Mouse (Mus musculus) MEL (cell line): ENCODE measurements around the gene Lrrc8e. TPM values are rescaled to one million over a fixed set of nuclear protein-coding genes. Genes with fewer than 3 reads are reported as not detected.

Experiments used
- DNase-seq: peaks from one replicate; pipeline ENCODE4 v3.0.0; 2011; ENCODE audit warnings: low read depth, low spot score
- H3K27ac ChIP-seq: 2 replicates; pipeline ENCODE4 v1.5.1; 2012; ENCODE audit warnings: low read depth, mild to moderate bottlenecking, control low read depth, low read length, moderate library complexity; ENCODE audit not compliant: control insufficient read depth
- H3K27me3 ChIP-seq, 2 experiments: fragments of 150-350 bp in 1 of 2; sonication (generic) in 1 of 2; 2 replicates each; pipeline ENCODE4 v1.6.1; 2012; ENCODE audit warnings: low read length in 2 of 2, mild to moderate bottlenecking in 2 of 2, improper control_type of control experiment in 1 of 2, moderate library complexity in 1 of 2; ENCODE audit not compliant: insufficient read depth in 2 of 2, control insufficient read depth in 1 of 2
- H3K36me3 ChIP-seq, 2 experiments: 2 replicates each; pipeline ENCODE4 v1.6.1; 2012 to 2014; ENCODE audit warnings: low read length in 2 of 2, improper control_type of control experiment in 1 of 2, inconsistent platforms in 1 of 2, mild to moderate bottlenecking in 1 of 2; ENCODE audit not compliant: insufficient read depth in 2 of 2, control insufficient read depth in 1 of 2
- H3K4me1 ChIP-seq, 2 experiments: fragments of 150-350 bp in 1 of 2; sonication (generic) in 1 of 2; 2 replicates each; pipeline ENCODE4 v1.6.1; 2012; ENCODE audit warnings: low read length in 2 of 2, improper control_type of control experiment in 1 of 2, mild to moderate bottlenecking in 1 of 2; ENCODE audit not compliant: insufficient read depth in 2 of 2, control insufficient read depth in 1 of 2
- H3K4me3 ChIP-seq, 2 experiments: fragments of 150-350 bp in 1 of 2; sonication (generic) in 1 of 2; 2 replicates each; pipeline ENCODE4 v1.5.1; 2012; ENCODE audit warnings: low read depth in 2 of 2, low read length in 2 of 2, mild to moderate bottlenecking in 2 of 2, moderate library complexity in 2 of 2, control low read depth in 1 of 2, improper control_type of control experiment in 1 of 2; ENCODE audit not compliant: control insufficient read depth in 1 of 2, insufficient read depth in 1 of 2
- H3K79me2 ChIP-seq: 2 replicates; pipeline ENCODE4 v1.6.1; 2012; ENCODE audit warnings: mild to moderate bottlenecking, low read length, moderate library complexity; ENCODE audit not compliant: control insufficient read depth, poor library complexity, insufficient read depth
- H3K9ac ChIP-seq: 2 replicates; pipeline ENCODE4 v1.6.1; 2012; ENCODE audit warnings: low read depth, mild to moderate bottlenecking, control low read depth, low read length, moderate library complexity; ENCODE audit not compliant: control insufficient read depth, poor library complexity, severe bottlenecking
- H3K9me3 ChIP-seq: fragments of 150-350 bp; sonication (generic); replicated peaks from 2 replicates; pipeline ENCODE4 v1.6.1; 2012; ENCODE audit warnings: mild to moderate bottlenecking, low read length, improper control_type of control experiment, moderate library complexity; ENCODE audit not compliant: insufficient read depth
- BHLHE40 ChIP-seq: IDR thresholded peaks from 2 replicates; pipeline ENCODE4 v1.6.1; 2012; ENCODE audit warnings: low read depth, mild to moderate bottlenecking, inconsistent platforms, low read length, improper control_type of control experiment, borderline replicate concordance
- CHD2 ChIP-seq: IDR thresholded peaks from 2 replicates; pipeline ENCODE4 v1.6.1; 2011; ENCODE audit warnings: low read length, improper control_type of control experiment
- CTCF ChIP-seq, 3 experiments: IDR thresholded peaks in 2 of 3; conservative IDR thresholded peaks in 1 of 3; 2 replicates each; pipeline ENCODE4 v1.5.1; 2011 to 2012; ENCODE audit warnings: low read length in 3 of 3, low read depth in 2 of 3, mild to moderate bottlenecking in 2 of 3, improper control_type of control experiment in 1 of 3, inconsistent platforms in 1 of 3, mixed read lengths in 1 of 3, moderate library complexity in 1 of 3; ENCODE audit not compliant: control insufficient read depth in 1 of 3, insufficient read depth in 1 of 3, poor library complexity in 1 of 3, severe bottlenecking in 1 of 3
- E2F4 ChIP-seq: IDR thresholded peaks from 2 replicates; pipeline ENCODE4 v1.6.1; 2011; ENCODE audit warnings: low read depth, low read length, improper control_type of control experiment, borderline replicate concordance
- ELF1 ChIP-seq: IDR thresholded peaks from 2 replicates; pipeline ENCODE4 v1.6.1; 2014; ENCODE audit warnings: low read depth, mild to moderate bottlenecking, inconsistent platforms, low read length, improper control_type of control experiment, moderate library complexity
- ETS1 ChIP-seq: IDR thresholded peaks from 2 replicates; pipeline ENCODE4 v1.6.1; 2012; ENCODE audit warnings: low read depth, mild to moderate bottlenecking, inconsistent platforms, low read length, improper control_type of control experiment, moderate library complexity
- GABPA ChIP-seq: IDR thresholded peaks from 2 replicates; pipeline ENCODE4 v1.6.1; 2012; ENCODE audit warnings: low read depth, mild to moderate bottlenecking, inconsistent platforms, low read length, improper control_type of control experiment, moderate library complexity
- HCFC1 ChIP-seq: IDR thresholded peaks from 2 replicates; pipeline ENCODE4 v1.6.1; 2012; ENCODE audit warnings: low read depth, mild to moderate bottlenecking, inconsistent platforms, low read length, improper control_type of control experiment, moderate library complexity
- JUND ChIP-seq: IDR thresholded peaks from 2 replicates; pipeline ENCODE4 v1.6.1; 2011; ENCODE audit warnings: low read depth, mild to moderate bottlenecking, improper control_type of control experiment, low read length
- KAT2A ChIP-seq: conservative IDR thresholded peaks from 2 replicates; pipeline ENCODE4 v1.6.1; 2012; ENCODE audit warnings: low read depth, low read length, improper control_type of control experiment, inconsistent platforms
- MAFK ChIP-seq: IDR thresholded peaks from 2 replicates; pipeline ENCODE4 v1.6.1; 2011; ENCODE audit warnings: low read depth, mild to moderate bottlenecking, low read length, improper control_type of control experiment, borderline replicate concordance
- MAX ChIP-seq: IDR thresholded peaks from 2 replicates; pipeline ENCODE4 v1.6.1; 2011; ENCODE audit warnings: low read length, improper control_type of control experiment
- MAZ ChIP-seq: IDR thresholded peaks from 2 replicates; pipeline ENCODE4 v1.6.1; 2012; ENCODE audit warnings: low read depth, mild to moderate bottlenecking, inconsistent platforms, low read length, improper control_type of control experiment
- MEF2A ChIP-seq: IDR thresholded peaks from 2 replicates; pipeline ENCODE4 v1.6.1; 2014; ENCODE audit warnings: low read depth, mild to moderate bottlenecking, inconsistent platforms, low read length, improper control_type of control experiment; ENCODE audit not compliant: poor library complexity, insufficient replicate concordance, severe bottlenecking; ENCODE audit errors: extremely low read depth
- MXI1 ChIP-seq: IDR thresholded peaks from 2 replicates; pipeline ENCODE4 v1.6.1; 2011; ENCODE audit warnings: mild to moderate bottlenecking, low read depth, low read length, improper control_type of control experiment
- MYB ChIP-seq: IDR thresholded peaks from 2 replicates; pipeline ENCODE4 v1.6.1; 2011; ENCODE audit warnings: mild to moderate bottlenecking, low read depth, low read length, improper control_type of control experiment
- MYC ChIP-seq: IDR thresholded peaks from 2 replicates; pipeline ENCODE4 v1.6.1; 2011; ENCODE audit warnings: low read depth, mild to moderate bottlenecking, low read length, improper control_type of control experiment, moderate library complexity
- NELFE ChIP-seq: IDR thresholded peaks from 2 replicates; pipeline ENCODE4 v1.6.1; 2011; ENCODE audit warnings: low read depth, low read length, improper control_type of control experiment
- NRF1 ChIP-seq: IDR thresholded peaks from 2 replicates; pipeline ENCODE4 v1.6.1; 2014; ENCODE audit warnings: low read depth, mild to moderate bottlenecking, inconsistent platforms, low read length, improper control_type of control experiment, moderate library complexity; ENCODE audit not compliant: poor library complexity, insufficient read depth, severe bottlenecking
- POLR2A ChIP-seq, 2 experiments: IDR thresholded peaks; 2 replicates each; pipeline ENCODE4 v1.6.1; 2011 to 2012; ENCODE audit warnings: low read length in 2 of 2, mild to moderate bottlenecking in 2 of 2, control low read depth in 1 of 2, improper control_type of control experiment in 1 of 2, low read depth in 1 of 2, moderate library complexity in 1 of 2; ENCODE audit not compliant: control insufficient read depth in 1 of 2, insufficient read depth in 1 of 2, poor library complexity in 1 of 2
- POLR2AphosphoS2 ChIP-seq: IDR thresholded peaks from 2 replicates; pipeline ENCODE4 v1.6.1; 2011; ENCODE audit warnings: low read length, improper control_type of control experiment
- POLR2AphosphoS5 ChIP-seq: IDR thresholded peaks from 2 replicates; pipeline ENCODE4 v1.6.1; 2012; ENCODE audit warnings: low read depth, borderline replicate concordance, mild to moderate bottlenecking, inconsistent platforms, low read length, moderate library complexity, mixed read lengths
- RAD21 ChIP-seq: IDR thresholded peaks from 2 replicates; pipeline ENCODE4 v1.6.1; 2011; ENCODE audit warnings: mild to moderate bottlenecking, low read depth, low read length, improper control_type of control experiment
- RCOR1 ChIP-seq: IDR thresholded peaks from 2 replicates; pipeline ENCODE4 v1.6.1; 2012; ENCODE audit warnings: low read depth, mild to moderate bottlenecking, inconsistent platforms, low read length, improper control_type of control experiment
- SIN3A ChIP-seq: IDR thresholded peaks from 2 replicates; pipeline ENCODE4 v1.6.1; 2012; ENCODE audit warnings: low read length, improper control_type of control experiment, inconsistent platforms
- SMC3 ChIP-seq: IDR thresholded peaks from 2 replicates; pipeline ENCODE4 v1.6.1; 2011; ENCODE audit warnings: low read depth, low read length, improper control_type of control experiment
- TAL1 ChIP-seq: IDR thresholded peaks from 2 replicates; pipeline ENCODE4 v1.6.1; 2012; ENCODE audit warnings: mild to moderate bottlenecking, inconsistent platforms, low read length, moderate library complexity, mixed read lengths
- TCF12 ChIP-seq: IDR thresholded peaks from 2 replicates; pipeline ENCODE4 v1.6.1; 2014; ENCODE audit warnings: low read depth, mild to moderate bottlenecking, inconsistent platforms, low read length, improper control_type of control experiment, moderate library complexity
- UBTF ChIP-seq: IDR thresholded peaks from 2 replicates; pipeline ENCODE4 v1.6.1; 2012; ENCODE audit warnings: low read depth, mild to moderate bottlenecking, inconsistent platforms, low read length, improper control_type of control experiment, moderate library complexity, borderline replicate concordance; ENCODE audit not compliant: insufficient read depth
- USF1 ChIP-seq: IDR thresholded peaks from 2 replicates; pipeline ENCODE4 v1.6.1; 2014; ENCODE audit warnings: low read depth, mild to moderate bottlenecking, inconsistent platforms, low read length, improper control_type of control experiment, moderate library complexity
- USF2 ChIP-seq, 2 experiments: IDR thresholded peaks; 2 replicates each; pipeline ENCODE4 v1.6.1; 2011 to 2012; ENCODE audit warnings: improper control_type of control experiment in 2 of 2, low read length in 2 of 2, borderline replicate concordance in 1 of 2, inconsistent platforms in 1 of 2, low read depth in 1 of 2, mild to moderate bottlenecking in 1 of 2; ENCODE audit not compliant: insufficient read depth in 1 of 2
- ZC3H11A ChIP-seq: IDR thresholded peaks from 2 replicates; pipeline ENCODE4 v1.6.1; 2012; ENCODE audit warnings: low read depth, mild to moderate bottlenecking, inconsistent platforms, low read length, improper control_type of control experiment
- ZKSCAN1 ChIP-seq: IDR thresholded peaks from 2 replicates; pipeline ENCODE4 v1.6.1; 2012; ENCODE audit warnings: low read depth, mild to moderate bottlenecking, inconsistent platforms, low read length, improper control_type of control experiment, moderate library complexity
- ZMIZ1 ChIP-seq: IDR thresholded peaks from 2 replicates; pipeline ENCODE4 v1.6.1; 2012; ENCODE audit warnings: low read depth, mild to moderate bottlenecking, inconsistent platforms, low read length, improper control_type of control experiment, moderate library complexity
- ZNF384 ChIP-seq: IDR thresholded peaks from 2 replicates; pipeline ENCODE4 v1.6.1; 2012; ENCODE audit warnings: low read depth, mild to moderate bottlenecking, inconsistent platforms, low read length, improper control_type of control experiment
- polyA plus RNA-seq, 2 experiments: library from polyadenylated mRNA; stranded (reverse) in 1 of 2; unstranded in 1 of 2; fragments of >175 nt in 1 of 2; fragments of >200 nt in 1 of 2; gene quantifications; 2 replicates each; pipeline versions ENCODE4 v1.2.1 to v1.2.4; 2012; ENCODE audit warnings: low replicate concordance in 2 of 2, low read depth in 1 of 2; ENCODE audit not compliant: insufficient read length in 2 of 2, insufficient read depth in 1 of 2, missing spikeins in 1 of 2
- total RNA-seq: library from RNA; depleted of rRNA; stranded (reverse); fragments of 300-350 nt; gene quantifications from 2 replicates; pipeline ENCODE4 v1.2.3, GENCODE M21; 2012

Gene Lrrc8e
- total and polyA plus RNA-seq, 3 experiments, result 0.35 to 0.36 TPM; not detected in 1

DNA sequence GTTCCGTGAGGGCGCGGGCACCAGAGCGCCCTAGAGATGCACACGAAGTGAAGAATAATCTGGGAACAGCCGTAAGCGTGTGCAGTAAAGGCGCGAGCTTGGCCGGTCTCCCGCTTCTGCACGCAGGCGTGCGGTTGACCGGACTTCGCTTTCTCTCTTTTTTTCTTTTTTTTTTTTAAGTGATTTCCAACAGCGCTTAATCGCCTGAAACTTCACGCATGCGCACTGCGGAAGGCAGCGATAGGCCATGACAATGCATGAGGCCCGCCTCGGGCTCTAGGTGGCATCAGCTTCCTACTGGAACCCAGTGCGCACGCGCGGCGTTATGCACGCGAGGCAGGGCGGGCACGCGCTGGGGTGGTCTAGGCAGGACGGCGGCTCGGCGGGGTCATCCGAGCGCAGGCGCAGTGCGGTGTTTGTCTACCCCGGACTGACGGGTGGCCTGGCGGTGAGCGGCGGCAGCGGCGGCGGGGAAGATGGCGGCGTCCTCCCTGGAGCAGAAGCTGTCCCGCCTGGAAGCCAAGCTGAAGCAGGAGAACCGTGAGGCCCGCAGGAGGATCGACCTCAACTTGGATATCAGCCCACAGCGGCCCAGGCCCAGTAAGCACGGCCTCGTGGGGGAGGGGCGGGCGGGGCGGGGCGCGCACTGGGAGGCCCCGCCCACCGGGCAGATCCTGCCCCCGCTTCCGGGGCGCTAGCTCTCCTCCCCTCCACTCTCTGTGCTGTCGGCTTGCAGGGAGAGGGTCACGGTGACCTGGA is 12.0 kb downstream of the Lrrc8e start, which contains the start of the genes Map2k7 and Gm49320:
TSS of gene Map2k7 (plus strand) at position 307 of the 759 bp plus-strand sequence.
TSS of gene Gm49320 (plus strand) at position 432 of the 759 bp plus-strand sequence.
- H3K4me1 ChIP-seq, result peaks cover 0 to 18% of the 10 kb centered on the region in 2 experiments; a peak in 2 of 4 replicates
- peak; percentile 99 for DNase-seq
- TF ChIP-seq ZKSCAN1 (no peak), TAL1 (no peak), NRF1 (peak; percentile 100), BHLHE40 (peak; percentile 75; the same call in 1 of the 2 replicates), TCF12 (peak; percentile 70), POLR2A (IDR thresholded peaks at IDR 0.05; ENCODE audit: control insufficient read depth in 1 of 2, insufficient read depth in 1 of 2, low read depth in 1 of 2, low read length in 2 of 2, poor library complexity in 1 of 2) (peak; percentile 65 to 93), ETS1 (no peak; the same call in 1 of the 2 replicates), ELF1 (peak; percentile 70), SIN3A (peak; percentile 69; the same call in 1 of the 2 replicates), USF1 (peak; percentile 71), GABPA (no peak), ZC3H11A (no peak), POLR2AphosphoS5 (no peak; the same call in 1 of the 2 replicates), JUND (no peak), NELFE (peak; percentile 85), ZMIZ1 (peak; percentile 90), RCOR1 (no peak), CTCF (IDR thresholded peaks at IDR 0.05 in 2 of 3, conservative IDR thresholded peaks at IDR 0.05 in 1 of 3; ENCODE audit: control insufficient read depth in 1 of 3, insufficient read depth in 1 of 3, low read depth in 2 of 3, low read length in 3 of 3, poor library complexity in 1 of 3, severe bottlenecking in 1 of 3) (peak in 2 of 3 experiments; percentile 41 to 47; a peak in 3 of 6 replicates), SMC3 (0 out of 2 replicates have a peak, but pooled peaks have one; percentile 1), CHD2 (peak; percentile 43; the same call in 1 of the 2 replicates), MAX (peak; percentile 86; the same call in 1 of the 2 replicates), HCFC1 (peak; percentile 87), UBTF (no peak), MAFK (no peak), MXI1 (peak; percentile 84; the same call in 1 of the 2 replicates), RAD21 (no peak), MYB (no peak), ZNF384 (peak; percentile 98), MEF2A (no peak), E2F4 (no peak), KAT2A (no peak; the same call in 1 of the 2 replicates), USF2 (IDR thresholded peaks at IDR 0.05; ENCODE audit: borderline replicate concordance in 1 of 2, insufficient read depth in 1 of 2, low read depth in 1 of 2, low read length in 2 of 2) (no peak), POLR2AphosphoS2 (peak; percentile 86), MAZ (peak; percentile 92), MYC (peak; percentile 93; the same call in 1 of the 2 replicates)

More for the DNA sequence above, 12.0 kb downstream of the Lrrc8e start, which contains the start of the genes Map2k7 and Gm49320:
- peaks cover 2 to 15% of the 10 kb centered on the region in 2 experiments; a peak in 3 of 4 replicates for H3K36me3 ChIP-seq
- peak within 1 kb of the TSS; percentile 86 for H3K9ac ChIP-seq
- H3K9me3 ChIP-seq, result no peaks in the 10 kb centered on the region
- peak within 1 kb of the TSS; percentile 82 to 91 for H3K4me3 ChIP-seq
- peaks cover 32% of the 10 kb centered on the region for H3K79me2 ChIP-seq
- H3K27ac ChIP-seq, result peak within 1 kb of the TSS; percentile 93
- H3K27me3 ChIP-seq, result no peaks in the 10 kb centered on the region
